ENCODE assay signal across 15 mouse cellular contexts in the genomic region with DNA sequence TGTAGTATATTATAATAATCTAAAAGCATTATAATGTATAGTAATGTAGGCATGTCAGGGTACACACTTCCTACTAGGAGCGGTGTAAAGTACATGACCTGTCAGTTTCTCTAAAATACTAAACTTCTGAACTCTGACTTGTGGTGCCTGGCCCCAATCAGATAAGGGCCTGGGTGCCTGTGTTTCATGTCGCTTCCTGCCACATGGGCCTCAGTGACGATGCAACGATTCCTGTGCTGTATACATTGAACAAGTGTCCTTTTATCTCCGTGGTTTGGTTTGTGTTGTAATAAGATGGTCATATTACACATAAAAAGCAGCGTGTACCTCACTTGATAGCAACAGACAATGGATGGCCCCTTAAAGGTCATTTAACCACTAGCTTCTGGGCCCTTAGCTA.
DNase-seq lines count a peak whose midpoint lies in the region; ATAC-seq lines count a peak whose summit lies in the region.
"Had no signal": no experiment of that assay in that cellular context is flagged by ENCODE, and none has a peak within 500 bp of the region (broad histone marks: within the 10 kb centered on the region; RNA-seq: fewer than 3 reads in every experiment).

No protein-coding gene starts in this region.

- H3K27ac ChIP-seq in hindbrain, embryonic 11.5 days (ENCODE audit: low read depth, low read length), result no peak overlapping the region
- no peak overlapping the region for H3K27ac ChIP-seq in forebrain, embryonic 12.5 days
- H3K27ac ChIP-seq: forebrain, embryonic 10.5 days; hindbrain, embryonic 15.5 days; kidney, postnatal 0 days; neural tube, embryonic 12.5 days had no signal

- H3K36me3 ChIP-seq in megakaryocyte, embryonic 14.5 days (replicated peaks; ENCODE audit: low read length), result no peaks in the 10 kb centered on the region
- no peaks in the 10 kb centered on the region for H3K36me3 ChIP-seq in hindbrain, embryonic 11.5 days (ENCODE audit: control insufficient read depth, insufficient read depth, low read length)
- no peaks in the 10 kb centered on the region for H3K36me3 ChIP-seq in forebrain, embryonic 12.5 days (replicated peaks)
- H3K36me3 ChIP-seq: forebrain, embryonic 10.5 days; heart, embryonic 12.5 days; hindbrain, embryonic 15.5 days; neural tube, embryonic 12.5 days had no signal

- H3K4me3 ChIP-seq in megakaryocyte, embryonic 14.5 days (replicated peaks), result peak overlapping the region; percentile 33
- no peak overlapping the region for H3K4me3 ChIP-seq in hindbrain, embryonic 11.5 days (ENCODE audit: low read depth, low read length)
- H3K4me3 ChIP-seq in forebrain, embryonic 12.5 days (replicated peaks), result no peak overlapping the region
- H3K4me3 ChIP-seq: forebrain, embryonic 10.5 days; heart, embryonic 12.5 days; hindbrain, embryonic 15.5 days; neural tube, embryonic 12.5 days had no signal

- DNase-seq in T-cell, adult 2 months (ENCODE audit: low spot score), result peak; percentile 72
- DNase-seq in thymus, postnatal 25 days, result peak; percentile 55
- no peak for DNase-seq in hindbrain, embryonic 11.5 days (ENCODE audit: low spot score)
- DNase-seq in layer of hippocampus, adult 9-10 months (ENCODE audit: low spot score), result no peak
- DNase-seq: cerebellum, adult 18-20 months; layer of hippocampus, postnatal 36 days had no signal

- H3K4me2 ChIP-seq in hindbrain, embryonic 11.5 days (replicated peaks; ENCODE audit: low read depth, low read length), result no peak overlapping the region
- no peak overlapping the region for H3K4me2 ChIP-seq in forebrain, embryonic 12.5 days
- H3K4me2 ChIP-seq: heart, embryonic 12.5 days; hindbrain, embryonic 15.5 days; midbrain, embryonic 11.5 days; neural tube, embryonic 12.5 days had no signal

- WGBS in hindbrain, embryonic 11.5 days, result 78% methylated on average over 6 of the region's 6 CpGs
- WGBS in forebrain, embryonic 12.5 days, result 84% methylated on average over 6 of the region's 6 CpGs

- H3K4me1 ChIP-seq in megakaryocyte, embryonic 14.5 days, result peaks cover 66% of the 10 kb centered on the region
- H3K4me1 ChIP-seq in hindbrain, embryonic 11.5 days (replicated peaks; ENCODE audit: control insufficient read depth, insufficient read depth, low read length), result no peaks in the 10 kb centered on the region
- H3K4me1 ChIP-seq in forebrain, embryonic 12.5 days, result no peaks in the 10 kb centered on the region
- H3K4me1 ChIP-seq: forebrain, embryonic 10.5 days; heart, embryonic 12.5 days; hindbrain, embryonic 15.5 days; neural tube, embryonic 12.5 days had no signal

- ATAC-seq in hematopoietic stem cell, adult 5-6 weeks (replicated peaks in 1 of 2; ENCODE audit: insufficient read depth in 1 of 2, low FRiP score in 2 of 2, low TSS enrichment in 1 of 2, low read depth in 1 of 2, poor library complexity in 2 of 2, severe bottlenecking in 2 of 2), result peak; percentile 89 to 92
- ATAC-seq in hindbrain, embryonic 11.5 days (ENCODE audit: low FRiP score), result no peak
- ATAC-seq in forebrain, embryonic 12.5 days (ENCODE audit: low FRiP score), result no peak

- H3K9me3 ChIP-seq in megakaryocyte, embryonic 14.5 days, result no peaks in the 10 kb centered on the region
- no peaks in the 10 kb centered on the region for H3K9me3 ChIP-seq in hindbrain, embryonic 11.5 days (ENCODE audit: control insufficient read depth, low read length)
- H3K9me3 ChIP-seq in forebrain, embryonic 12.5 days, result no peaks in the 10 kb centered on the region
- H3K9me3 ChIP-seq: forebrain, embryonic 10.5 days; heart, embryonic 12.5 days; hindbrain, embryonic 15.5 days; neural tube, embryonic 12.5 days had no signal

- H3K27me3 ChIP-seq in megakaryocyte, embryonic 14.5 days (replicated peaks), result no peaks in the 10 kb centered on the region
- H3K27me3 ChIP-seq in hindbrain, embryonic 11.5 days (ENCODE audit: control insufficient read depth, insufficient read depth, low read length), result no peaks in the 10 kb centered on the region
- H3K27me3 ChIP-seq in forebrain, embryonic 12.5 days, result no peaks in the 10 kb centered on the region
- H3K27me3 ChIP-seq: heart, embryonic 12.5 days; hindbrain, embryonic 15.5 days; neural tube, embryonic 12.5 days had no signal

- no peak overlapping the region for H3K9ac ChIP-seq in hindbrain, embryonic 11.5 days (ENCODE audit: low read depth, low read length)
- no peak overlapping the region for H3K9ac ChIP-seq in forebrain, embryonic 12.5 days
- H3K9ac ChIP-seq: heart, embryonic 12.5 days; hindbrain, embryonic 15.5 days; neural tube, embryonic 12.5 days had no signal

Comparison
In these comparisons a context has a peak if more than half of its experiments do, and no peak if none do; other contexts are left out.
1. DNase-seq: peak in T-cell, adult 2 months (single experiment) and thymus, postnatal 25 days (single experiment); none in hindbrain, embryonic 11.5 days (single experiment) and layer of hippocampus, adult 9-10 months (single experiment).
2. ATAC-seq: peak in hematopoietic stem cell, adult 5-6 weeks (2 of 2); none in hindbrain, embryonic 11.5 days (single experiment) and forebrain, embryonic 12.5 days (single experiment).